Mouse (Mus musculus): ENCODE results near the gene Ccdc191.

- TF ChIP-seq POLR2A (IDR thresholded peaks at IDR 0.05; ENCODE audit: control insufficient read depth, low read depth, low read length) = no peak
- no peak for TF ChIP-seq CTCF (IDR thresholded peaks at IDR 0.05; ENCODE audit: control insufficient read depth, insufficient read depth, insufficient replicate concordance, low read depth, low read length)
These were observed 96.7 kb downstream of the Ccdc191 start for GRCm38 (mm10) chr16:43986299-43986698.

Measured in testis, adult 2 months (tissue).